Mouse (Mus musculus) adrenal gland (tissue): Measurements from ENCODE around the gene Nckap5l.
"Not testable (repeated sequence)": the region's sequence is repeated elsewhere in the genome, so short reads cannot be mapped to it uniquely, and the experiment has no call there.

ENCODE experiments used
- intact Hi-C: fragments of 180-260 bp; cut with DNase I; formaldehyde crosslinking; loops from one replicate; pipeline ENCODE4 v1.15.1; 2025

Nckap5l gene

DNA sequence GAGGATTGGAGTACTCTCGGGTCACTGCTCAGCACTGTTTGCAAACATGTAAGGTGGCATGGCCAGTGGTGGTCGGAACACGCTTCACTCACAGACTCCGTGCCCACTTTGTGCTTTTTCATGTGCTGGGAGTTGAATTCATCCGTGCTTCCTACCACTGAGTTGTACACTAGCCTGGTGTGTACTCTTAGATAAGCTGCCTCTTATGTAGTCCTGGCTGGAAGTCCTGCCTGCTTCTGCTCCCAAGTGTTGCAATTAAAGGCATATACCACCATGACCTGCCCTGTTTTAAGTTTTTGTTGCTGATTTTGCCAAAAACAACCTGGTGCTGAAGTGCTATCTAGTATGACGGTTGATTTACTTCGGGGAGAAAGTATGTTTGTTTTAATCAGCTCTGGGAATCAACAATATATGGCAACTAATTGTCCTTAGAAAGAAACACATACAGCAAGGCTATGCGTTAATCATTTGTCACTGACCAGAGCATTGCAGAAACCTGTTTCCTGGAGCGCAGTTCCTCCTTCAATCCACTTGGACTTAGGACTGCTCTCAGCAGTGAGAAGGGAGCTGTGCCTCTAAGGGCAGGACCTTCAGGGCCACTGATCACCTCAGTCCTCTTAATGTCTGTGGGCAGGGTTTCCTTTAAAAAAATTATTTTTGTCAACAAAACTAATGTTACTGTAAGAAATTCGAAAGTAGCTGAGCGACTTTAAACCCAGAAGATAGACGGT, 54.2 kb downstream of the Nckap5l start:
- intact Hi-C loops: no loop called here

DNA sequence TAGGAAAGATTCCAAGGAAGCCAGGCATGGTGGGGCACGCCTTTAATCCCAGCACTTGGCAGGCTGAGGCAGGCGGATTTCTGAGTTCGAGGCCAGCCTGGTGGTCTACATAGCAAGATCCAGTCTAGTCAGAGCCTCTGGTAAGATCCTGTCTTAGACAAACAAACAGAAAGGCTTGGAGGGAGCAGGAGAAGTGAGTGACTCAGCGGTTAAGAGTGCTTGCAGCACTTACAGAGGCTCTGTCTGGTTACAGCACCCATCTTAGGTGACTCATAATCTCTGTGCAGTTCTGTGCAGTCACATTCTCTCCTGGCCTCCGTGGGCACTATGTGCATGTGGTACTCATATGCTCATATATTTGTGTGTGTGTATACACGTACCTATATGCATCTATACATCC, 56.9 kb downstream of the Nckap5l start:
- intact Hi-C loops: no loop called here

DNA sequence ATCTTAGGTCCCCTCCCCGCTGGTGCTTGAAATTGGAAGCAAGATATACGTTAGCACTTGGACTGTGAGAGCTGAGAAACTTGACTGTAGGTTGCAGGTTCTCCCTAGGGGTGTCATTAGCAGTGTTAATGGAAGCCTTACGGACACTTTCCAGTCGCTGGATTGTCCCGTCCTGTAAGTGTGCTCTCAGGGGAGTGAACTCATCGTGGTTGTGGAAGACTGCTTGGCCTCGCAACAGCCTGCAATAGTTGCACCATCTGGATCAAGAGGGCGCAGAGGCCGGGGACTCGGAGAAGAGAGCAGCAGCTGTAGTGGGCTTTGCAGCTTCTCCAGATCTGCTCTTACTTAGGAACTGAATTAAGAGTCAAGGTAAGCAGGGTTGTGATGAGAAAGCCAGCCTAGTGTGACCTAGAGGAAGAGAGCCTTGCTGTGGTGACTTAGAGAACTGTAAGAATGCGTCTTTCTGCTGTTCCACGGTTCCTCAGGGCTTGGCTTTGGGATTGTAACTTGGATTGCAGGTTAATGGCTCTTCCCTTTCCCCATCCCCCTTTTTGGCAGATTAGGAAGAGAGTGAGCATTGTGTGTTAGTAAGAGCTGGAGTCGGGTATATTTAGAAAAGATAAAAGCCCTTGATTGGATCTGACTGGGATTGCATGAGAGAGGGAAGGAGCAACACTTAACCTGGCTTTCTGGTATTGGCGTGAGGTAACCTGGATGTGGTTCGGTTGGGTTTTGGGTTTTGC, 57.9 kb downstream of the Nckap5l start:
- intact Hi-C loops: no loop called here

DNA sequence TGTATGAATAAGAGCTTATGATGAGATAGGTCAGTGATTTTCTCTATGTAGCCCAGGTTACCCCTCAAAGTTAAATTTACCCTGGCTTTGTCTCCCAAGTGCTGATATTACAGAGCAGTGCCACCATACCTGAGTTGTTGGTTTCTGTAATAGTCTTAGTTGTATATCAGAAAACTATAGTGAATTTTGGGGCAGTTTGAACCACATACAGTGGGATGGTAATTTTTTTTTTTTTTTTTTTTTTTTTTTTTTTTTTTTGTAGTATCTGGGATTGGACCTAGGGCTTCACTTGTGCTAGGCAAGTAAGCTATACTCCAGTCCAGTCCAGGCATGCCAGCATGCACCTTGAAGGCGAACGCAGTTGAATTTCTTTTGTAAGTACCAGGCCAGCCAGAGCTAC, 59.9 kb downstream of the Nckap5l start:
- intact Hi-C loops: no loop called here

DNA sequence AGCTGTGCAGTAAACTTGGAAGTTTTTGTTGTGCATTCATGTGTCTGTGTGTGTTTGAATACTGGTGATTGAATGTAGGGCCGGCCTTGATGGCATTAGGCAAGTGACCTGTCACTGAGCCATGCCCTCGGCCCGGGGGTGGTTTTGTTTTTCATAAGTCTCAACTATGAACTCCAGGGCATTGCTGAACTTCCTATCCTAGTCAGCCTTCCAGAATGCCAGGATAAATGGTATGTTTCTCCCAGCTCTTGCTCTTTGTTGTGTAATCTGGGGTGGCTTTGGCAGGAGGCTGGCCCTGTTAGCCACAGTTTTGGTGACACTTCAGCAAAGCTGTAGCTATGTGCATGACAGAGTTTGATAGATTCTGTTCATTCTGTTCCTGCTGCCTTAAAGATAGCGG, 60.7 kb downstream of the Nckap5l start:
- intact Hi-C loops: no loop called here

DNA sequence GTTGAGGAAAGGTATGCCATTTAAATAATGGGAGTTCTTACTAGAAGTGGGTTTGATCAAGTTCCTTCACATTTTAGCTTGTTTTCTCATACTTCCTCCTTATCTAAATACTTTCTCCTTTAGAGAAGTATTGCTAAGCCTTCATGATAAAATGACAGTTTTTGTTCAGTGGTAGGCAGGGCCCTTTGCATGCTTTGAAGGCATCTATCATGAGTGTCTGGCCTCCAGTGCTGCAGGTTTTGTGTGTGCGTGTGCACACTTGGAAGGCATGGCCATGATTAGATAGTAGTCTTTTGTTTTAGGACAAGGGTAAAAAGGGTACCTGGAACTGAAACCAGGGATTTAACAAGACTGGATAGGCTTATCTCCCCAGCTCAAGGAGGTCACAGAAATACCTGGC, 61.1 kb downstream of the Nckap5l start:
- intact Hi-C loops: no loop called here

DNA sequence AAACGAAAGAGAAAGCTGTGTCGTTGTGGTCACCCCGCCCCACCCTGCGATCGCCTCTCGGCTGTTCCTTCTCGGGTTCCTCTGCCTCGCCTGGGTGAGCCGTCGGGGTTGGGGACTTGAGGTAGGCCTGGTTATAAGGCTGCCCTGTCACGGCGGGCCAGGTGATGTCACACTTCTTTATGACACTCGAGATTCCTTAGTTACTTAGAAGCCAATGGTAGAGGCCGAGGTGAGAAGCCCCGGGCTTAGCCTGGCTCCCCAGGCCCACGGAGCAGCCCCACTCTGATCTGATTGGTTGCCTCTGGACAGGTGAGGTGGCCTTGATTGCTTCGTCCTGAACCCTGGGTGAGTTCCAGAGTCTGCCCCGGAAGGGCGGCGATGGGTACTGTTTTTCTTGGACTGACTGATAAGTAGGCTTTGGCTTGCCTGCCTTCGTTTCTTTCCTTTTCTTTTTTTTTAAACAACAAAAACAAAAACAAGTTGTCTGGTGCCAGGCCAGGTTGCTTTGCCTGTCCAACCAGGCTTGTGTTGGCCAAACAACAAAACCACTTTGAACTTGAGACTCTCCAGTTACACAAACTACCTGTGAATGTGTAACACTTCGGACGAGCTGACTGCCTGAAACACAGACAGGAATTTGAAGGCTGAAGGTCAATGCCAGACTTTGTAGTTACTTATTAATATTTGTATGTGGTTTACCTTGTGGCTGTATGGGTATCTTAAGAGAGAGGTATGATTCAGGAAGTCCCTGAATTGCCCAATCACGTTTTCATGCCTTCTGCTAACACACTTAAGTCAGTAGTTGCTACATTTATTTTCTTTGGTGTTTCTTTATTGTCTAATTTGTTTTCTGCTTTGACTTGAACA, 63.9 kb downstream of the Nckap5l start:
- intact Hi-C loops: no loop called here

DNA sequence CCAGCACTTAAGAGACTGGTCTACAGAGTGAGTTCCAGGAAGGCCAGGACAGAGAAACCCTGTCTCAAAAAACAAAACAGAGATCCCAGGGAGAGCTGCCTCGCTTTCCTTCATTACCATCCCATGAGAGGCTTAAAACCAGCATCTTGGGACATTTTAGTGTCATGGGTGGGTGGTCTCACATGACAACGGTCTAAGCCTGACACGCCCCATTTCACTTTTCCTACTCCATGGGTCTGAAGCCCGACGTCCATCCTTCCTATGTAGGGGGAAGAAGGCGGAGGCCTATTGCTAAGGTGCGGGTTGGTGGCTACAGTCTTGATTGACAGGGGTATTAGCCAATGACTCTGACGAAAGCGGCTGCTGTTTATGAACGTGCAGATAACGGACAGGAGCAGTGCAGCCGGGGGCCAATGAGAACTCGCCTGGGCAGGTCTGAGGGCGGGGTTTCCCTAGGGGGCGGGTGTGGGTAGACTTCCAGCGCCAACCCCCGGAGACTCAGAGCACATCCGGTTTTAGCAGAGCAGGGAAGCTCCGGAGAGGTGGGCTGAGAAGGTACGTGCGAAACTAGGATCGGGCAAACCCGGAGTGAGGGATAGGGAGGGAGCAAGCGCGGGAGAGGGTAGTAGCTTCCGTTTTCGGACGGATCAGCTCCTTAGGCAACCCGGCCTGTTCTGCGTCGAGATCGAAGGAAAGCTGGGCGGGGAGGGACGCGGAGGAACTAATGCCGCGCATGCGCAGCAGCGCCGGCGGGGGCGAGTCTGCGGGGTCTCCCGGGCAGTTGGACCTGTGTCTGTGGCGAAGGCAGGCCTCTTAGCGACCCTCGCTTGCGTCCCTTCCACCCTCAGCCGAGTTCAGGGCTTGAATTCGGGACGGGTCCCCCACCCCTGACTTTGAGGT, 64.8 kb downstream of the Nckap5l start, which contains the start of gene Tmbim6:
TSS of gene Tmbim6 (plus strand) at position 397 of the 900 bp plus-strand sequence.
- intact Hi-C loops: no loop called here

DNA sequence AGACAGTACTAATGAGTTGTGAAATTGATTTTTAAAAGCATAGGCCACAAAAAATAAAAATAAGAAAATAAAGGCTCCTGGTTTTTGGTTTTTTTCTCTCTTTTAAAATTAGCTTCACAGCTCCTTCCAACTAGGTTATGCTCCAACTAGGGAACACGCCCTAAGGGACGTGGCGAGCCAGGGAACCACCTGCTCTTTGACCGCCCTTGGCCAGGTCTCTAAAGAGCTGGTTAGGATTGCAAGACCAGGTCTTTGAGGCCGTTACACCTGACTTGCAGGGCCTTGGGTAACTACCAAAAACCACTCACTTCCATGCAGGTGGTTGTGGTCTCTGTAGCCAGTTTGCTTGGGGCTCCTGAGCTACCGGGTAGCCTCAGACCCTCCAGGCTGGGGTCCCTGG, 65.6 kb downstream of the Nckap5l start:
- intact Hi-C loops: no loop called here

DNA sequence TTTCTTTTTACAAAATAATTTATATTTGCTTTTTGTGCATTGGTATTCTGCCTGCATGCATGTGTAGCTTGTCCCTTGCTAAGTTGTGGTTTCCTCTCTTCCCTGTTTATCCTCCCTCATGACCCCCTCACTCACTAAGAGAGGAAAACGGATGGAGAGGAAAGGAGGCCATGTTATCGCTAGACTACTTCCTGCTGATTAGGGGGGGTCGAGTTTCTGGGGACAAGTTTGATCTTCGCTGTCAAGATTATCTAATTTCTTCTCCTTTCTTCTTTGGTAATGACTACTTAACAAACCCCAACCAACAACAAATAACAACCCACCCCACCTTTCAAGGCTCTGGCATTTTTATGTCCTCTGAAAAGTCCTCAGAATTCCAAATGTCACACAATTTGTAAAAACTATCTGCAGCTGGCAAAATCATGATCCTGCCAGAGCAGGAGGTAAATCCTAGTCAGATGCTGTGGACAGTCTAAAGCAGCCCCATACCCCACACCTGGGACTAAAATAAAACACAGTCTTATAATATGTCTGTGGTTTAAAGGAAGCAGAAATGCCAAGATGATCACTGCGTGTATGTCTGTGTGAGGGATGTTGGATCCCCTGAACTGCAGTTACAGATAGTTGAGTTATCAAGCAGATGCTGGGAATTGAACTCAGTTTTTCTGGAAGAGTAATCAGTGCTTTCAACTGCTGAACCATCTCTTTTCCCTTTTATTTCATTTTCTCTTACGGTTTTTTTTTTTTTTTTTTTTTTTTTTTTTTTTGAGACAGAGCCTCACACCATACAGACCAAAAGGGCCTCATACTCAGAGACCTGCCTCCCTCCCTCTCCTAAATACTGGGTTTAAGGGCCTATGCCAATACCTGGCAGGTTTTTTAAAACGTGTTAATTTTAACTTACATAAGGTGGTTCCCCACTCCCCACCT, 66.8 kb downstream of the Nckap5l start:
- intact Hi-C loops: no loop called here

DNA sequence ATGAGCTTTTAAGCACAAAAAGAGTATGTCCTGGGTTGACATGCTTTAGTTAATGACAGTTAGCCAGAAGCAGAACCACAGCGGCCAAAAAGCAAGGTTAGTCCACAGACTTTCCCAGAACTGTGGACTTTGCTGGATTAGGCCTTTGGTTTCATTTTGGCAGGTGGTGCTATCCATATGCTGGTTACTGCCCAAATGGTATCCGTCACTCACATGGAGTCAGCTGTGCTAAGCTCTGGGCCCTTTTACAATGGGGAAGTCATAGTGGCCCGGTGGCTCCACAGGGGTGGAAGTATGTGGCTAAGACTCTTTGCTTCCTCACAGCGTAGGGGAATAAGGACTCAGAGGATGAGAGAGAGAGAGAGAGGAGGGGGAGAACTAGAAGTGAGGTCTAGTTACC, 69.6 kb downstream of the Nckap5l start:
- intact Hi-C loops: no loop called here

DNA sequence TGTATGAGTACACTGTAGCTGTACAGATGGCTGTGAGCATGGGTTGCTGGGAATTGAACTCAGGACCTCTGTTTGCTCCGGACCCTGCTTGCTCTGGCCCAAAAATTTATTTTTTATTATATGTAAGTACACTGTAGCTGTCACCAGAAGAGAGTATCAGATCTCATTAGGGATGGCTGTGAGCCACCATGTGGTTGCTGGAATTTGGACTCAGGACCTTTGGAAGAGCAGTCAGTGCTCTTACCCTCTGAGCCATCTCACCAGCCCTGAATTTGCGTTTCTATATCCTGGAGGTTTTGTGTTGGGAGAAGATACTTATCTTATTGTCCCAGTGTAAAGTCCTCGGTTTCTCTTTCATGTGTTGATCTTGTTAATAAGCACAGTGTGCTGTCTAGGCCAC, 70.8 kb downstream of the Nckap5l start:
- intact Hi-C loops: no loop called here

DNA sequence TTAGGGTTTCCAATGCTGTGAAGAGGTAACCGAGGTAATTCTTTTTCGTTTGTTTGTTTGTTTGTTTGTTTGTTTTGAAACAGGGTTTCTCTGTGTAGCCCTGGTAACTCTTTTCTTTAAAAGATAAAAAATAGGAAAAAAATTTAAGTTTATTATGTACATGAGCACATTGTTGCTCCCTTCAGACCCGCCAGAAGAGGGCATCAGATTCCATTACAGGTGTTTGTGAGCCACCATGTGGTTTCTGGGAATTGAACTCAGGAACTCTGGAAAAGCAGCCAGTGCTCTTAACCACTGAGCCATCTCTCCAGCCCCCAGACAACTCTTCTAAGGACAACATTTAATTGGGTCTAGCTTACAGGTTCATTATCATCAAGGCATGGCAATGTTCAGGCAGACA, 71.4 kb downstream of the Nckap5l start:
- intact Hi-C loops: not testable (repeated sequence)

DNA sequence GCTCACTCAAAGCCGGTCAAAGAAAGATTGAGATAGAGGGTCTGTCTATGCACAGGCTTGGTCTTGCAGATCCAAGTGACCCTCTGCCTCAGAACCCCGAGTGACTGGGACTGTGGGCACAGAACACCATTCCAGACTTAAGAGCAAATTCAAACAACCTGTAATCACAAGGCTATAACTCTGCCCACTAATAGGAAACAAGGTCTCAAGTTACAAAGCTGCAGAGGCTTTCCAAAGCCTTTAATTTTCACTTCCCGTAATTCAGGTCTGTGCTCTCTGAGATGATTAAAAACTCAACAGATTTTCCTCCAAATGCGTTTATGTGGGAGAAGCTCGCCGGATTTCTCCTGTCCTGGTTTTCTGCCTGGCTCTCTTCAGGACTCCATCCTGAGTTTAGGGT, 73.5 kb downstream of the Nckap5l start:
- intact Hi-C loops: no loop called here

DNA sequence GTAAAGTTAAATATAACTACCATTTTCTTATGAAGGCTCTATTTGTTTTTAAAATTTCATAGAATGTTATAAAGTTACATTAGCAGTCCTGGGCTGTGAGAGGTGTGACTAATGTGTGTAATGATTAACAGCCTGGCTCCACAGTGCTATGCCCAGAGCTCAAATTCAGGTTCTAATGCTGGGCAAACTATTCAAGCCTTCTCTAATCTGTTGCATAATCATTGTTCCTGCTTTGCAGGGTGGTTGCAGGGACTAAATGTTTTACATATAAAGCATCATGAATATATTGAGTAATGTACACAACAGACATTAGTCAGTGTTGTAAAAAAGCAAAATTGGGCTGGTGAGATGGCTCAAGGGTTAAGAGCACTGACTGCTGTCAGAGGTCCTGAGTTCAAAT, 74.7 kb downstream of the Nckap5l start:
- intact Hi-C loops: no loop called here

DNA sequence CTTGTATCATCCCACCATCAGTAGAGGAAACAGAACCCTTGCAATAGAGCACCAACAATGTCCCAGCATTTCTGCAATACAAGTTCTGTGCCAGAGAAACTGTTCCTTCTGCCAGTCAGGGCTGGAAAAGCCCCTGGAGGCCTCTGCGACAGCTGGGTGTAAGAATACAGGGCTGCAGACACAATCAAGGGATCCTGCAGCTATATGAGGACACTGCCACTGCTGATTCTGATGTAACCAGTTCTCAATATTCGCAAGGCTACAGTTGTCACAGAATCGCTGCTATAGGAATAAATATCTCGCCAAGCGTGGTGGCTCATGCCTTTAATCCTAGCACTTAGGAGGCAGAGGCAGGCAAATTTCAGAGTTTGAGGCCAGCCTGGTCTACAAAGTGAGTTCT, 81.3 kb downstream of the Nckap5l start:
- intact Hi-C loops: no loop called here

DNA sequence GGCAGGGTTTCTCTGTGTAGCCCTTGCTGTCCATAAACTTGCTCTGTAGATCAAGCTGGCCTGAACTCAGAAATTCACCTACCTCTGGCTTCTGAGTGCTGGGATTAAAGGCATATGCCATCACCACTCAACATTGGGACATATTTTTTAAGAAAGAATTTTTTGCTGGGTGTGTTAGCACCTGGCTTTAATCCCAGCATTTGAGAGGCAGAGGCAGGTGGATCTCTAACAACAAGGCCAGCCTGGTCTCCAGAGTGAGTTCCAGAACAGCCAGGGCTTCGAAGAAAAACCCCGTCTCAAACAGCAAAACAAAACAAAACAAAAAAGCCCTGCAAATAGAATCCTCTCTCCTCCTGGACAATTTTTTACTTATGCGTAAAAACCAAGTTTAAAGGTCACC, 82.0 kb downstream of the Nckap5l start:
- intact Hi-C loops: no loop called here

DNA sequence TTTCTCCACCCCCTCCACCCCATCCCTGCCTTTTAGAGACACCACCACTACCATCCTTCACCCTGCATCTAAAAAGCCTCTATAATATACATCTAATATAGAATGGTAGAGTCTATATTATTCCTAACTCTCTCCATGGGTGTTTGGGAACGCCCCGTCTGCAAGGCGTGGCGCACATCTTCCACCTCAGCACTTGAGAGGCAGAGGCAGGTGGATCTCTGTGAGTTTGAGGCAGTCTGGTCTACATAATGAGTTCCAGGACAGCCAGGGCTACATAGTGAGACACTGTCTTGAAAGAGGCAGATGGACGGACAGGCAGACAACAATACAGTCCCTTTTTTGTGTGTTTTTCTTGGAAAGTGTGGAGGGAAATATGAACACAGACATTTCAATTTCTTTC, 82.5 kb downstream of the Nckap5l start:
- intact Hi-C loops: no loop called here

DNA sequence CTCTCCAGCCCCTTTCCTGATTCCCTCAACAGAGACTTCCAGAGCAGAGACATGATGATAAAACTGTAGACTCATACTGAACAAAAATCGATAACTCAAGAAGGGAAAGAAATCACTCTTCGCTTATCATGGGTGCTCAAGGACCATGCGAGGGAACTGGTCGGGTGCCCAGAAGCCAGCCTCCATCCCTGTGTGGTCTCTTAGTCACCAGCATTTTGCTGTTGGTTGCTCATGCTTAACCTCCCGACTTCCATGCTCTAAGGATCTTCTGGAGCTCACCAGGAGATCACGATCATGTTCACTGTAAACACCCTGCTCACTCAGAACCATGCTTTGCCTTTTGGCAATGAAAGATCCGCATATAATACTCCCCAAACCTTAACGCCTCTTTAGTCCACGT, 84.8 kb downstream of the Nckap5l start:
- intact Hi-C loops: no loop called here
